Mouse (Mus musculus) hindbrain, postnatal 0 days (tissue): Measurements from ENCODE around the gene Fgf8. TPM values are rescaled to one million over a fixed set of nuclear protein-coding genes. Genes with fewer than 3 reads are reported as not detected.
A peak's percentile ranks its signal among the peaks of the same experiment; 100 is the strongest.

Experiments
- ATAC-seq: fragments of 200-750 bp; cut with Nextera tagmentation; 2 replicates; pipeline ENCODE4 v1.8.0; 2017; ENCODE audit warnings: mild to moderate bottlenecking, moderate TSS enrichment, moderate library complexity
- DNase-seq: peaks from one replicate; pipeline ENCODE4 v3.0.0-alpha.2; 2015; ENCODE audit warnings: low spot score
- H3K27ac ChIP-seq: fragments of 300-500 bp; sonication (generic); 2 replicates; pipeline ENCODE4 v1.5.1; 2014; ENCODE audit warnings: mild to moderate bottlenecking
- H3K27me3 ChIP-seq: fragments of 300-500 bp; sonication (generic); 2 replicates; pipeline ENCODE4 v1.6.1; 2014; ENCODE audit warnings: low read length, mixed read lengths; ENCODE audit not compliant: insufficient read depth
- H3K36me3 ChIP-seq: fragments of 300-500 bp; sonication (generic); 2 replicates; pipeline ENCODE4 v1.6.1; 2014; ENCODE audit warnings: low read length, mixed read lengths; ENCODE audit not compliant: insufficient read depth
- H3K4me1 ChIP-seq: fragments of 300-500 bp; sonication (generic); 2 replicates; pipeline ENCODE4 v1.6.1; 2014; ENCODE audit warnings: antibody characterized with exemption, low read length, mixed read lengths; ENCODE audit not compliant: insufficient read depth
- H3K4me2 ChIP-seq: fragments of 300-500 bp; sonication (generic); 2 replicates; pipeline ENCODE4 v1.6.1; 2014; ENCODE audit warnings: low read depth, mild to moderate bottlenecking, low read length, moderate library complexity, mixed read lengths
- H3K4me3 ChIP-seq: fragments of 300-500 bp; sonication (generic); 2 replicates; pipeline ENCODE4 v1.5.1; 2014; ENCODE audit warnings: low read length
- H3K9ac ChIP-seq: fragments of 300-500 bp; sonication (generic); replicated peaks from 2 replicates; pipeline ENCODE4 v1.6.1; 2014; ENCODE audit warnings: mild to moderate bottlenecking, low read length, moderate library complexity, mixed read lengths
- H3K9me3 ChIP-seq: fragments of 300-500 bp; sonication (generic); 2 replicates; pipeline ENCODE4 v1.6.1; 2016; ENCODE audit warnings: low read length, mixed read lengths
- CTCF ChIP-seq: IDR thresholded peaks from 2 replicates; pipeline ENCODE4 v1.5.1; 2016; ENCODE audit warnings: antibody characterized with exemption, control low read depth, low read depth
- WGBS: fragments of 180-500 bp; shearing (Covaris S2); extraction: QIAGEN DNeasy Blood & Tissue Kit; methylation state at CpG from one replicate; pipeline ENCODE4 v1.1.7; 2014; 5-methylcytosine and 5-hydroxymethylcytosine counted together
- polyA plus RNA-seq: library from polyadenylated mRNA; unstranded; fragments of >200 nt; fragmentation: Nextera tagmentation; extraction: Ambion mirVana; gene quantifications from 2 replicates; pipeline ENCODE4 v1.2.1, GENCODE M21; 2015
- total RNA-seq: library from RNA; depleted of rRNA; stranded (reverse); fragments of >200 nt; gene quantifications from 2 replicates; pipeline ENCODE4 v1.2.3, GENCODE M21; 2014; rRNA removed

Gene Fgf8
- total RNA-seq, result 1.8 and 2.6 TPM in 2 replicates
- 1.1 and 1.3 TPM in 2 replicates for polyA plus RNA-seq

DNA sequence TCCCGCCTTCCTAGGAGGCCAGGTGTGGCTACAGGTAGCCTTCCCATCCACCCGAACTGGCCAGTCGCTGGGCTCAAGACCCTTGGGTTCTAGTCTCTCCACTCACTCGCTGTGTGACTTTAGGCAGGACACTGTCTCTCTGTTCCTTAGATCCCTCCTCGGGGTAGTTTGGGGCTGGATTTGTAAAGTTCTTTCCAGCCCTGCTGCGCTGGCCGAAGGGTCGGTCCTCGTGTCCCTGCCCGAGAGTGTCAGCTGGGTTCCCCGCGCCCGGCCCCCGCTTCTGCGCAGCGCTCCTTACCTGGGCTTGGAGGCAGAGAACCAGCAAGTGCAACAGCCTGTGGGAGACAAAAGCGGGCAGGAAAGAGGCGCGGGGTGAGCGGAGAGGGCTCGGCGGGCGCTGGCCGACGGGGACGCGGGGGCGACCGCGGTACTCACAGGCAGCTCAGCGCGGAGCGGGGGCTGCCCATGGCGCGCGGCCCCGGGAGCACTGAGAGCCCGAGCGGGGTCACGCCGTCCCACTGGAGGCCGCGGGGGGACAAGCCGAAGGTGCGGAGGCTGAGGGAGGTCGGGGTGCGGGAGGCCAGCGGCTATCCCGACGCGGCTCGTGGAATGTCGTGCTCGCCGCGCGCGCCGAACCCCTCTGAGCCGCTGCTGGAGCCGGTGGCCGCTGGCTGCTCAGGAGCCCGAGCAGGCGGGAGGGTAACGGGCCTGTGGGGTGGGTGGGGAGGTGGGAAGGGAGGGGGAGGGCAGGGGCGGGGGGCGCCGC is at the start of gene Fgf8:
Gene Fgf8 (minus strand): TSS at position 698 of the 766 bp plus-strand sequence.
- TF ChIP-seq CTCF, result no peak
- no peaks in the 10 kb centered on the region for H3K9me3 ChIP-seq
- peak within 1 kb of the TSS; percentile 40 for H3K4me3 ChIP-seq
- ATAC-seq, result no peak
- DNase-seq, result no peak
- peak within 1 kb of the TSS; percentile 24; the same call in 1 of the 2 replicates for H3K9ac ChIP-seq
- H3K4me2 ChIP-seq, result peak within 1 kb of the TSS; percentile 71
- peaks cover 10% of the 10 kb centered on the region for H3K4me1 ChIP-seq
- H3K36me3 ChIP-seq, result no peaks in the 10 kb centered on the region
- no peak within 1 kb of the TSS for H3K27ac ChIP-seq
- peaks cover 66% of the 10 kb centered on the region for H3K27me3 ChIP-seq
- WGBS, result 1% methylated on average over 53 of the region's 68 CpGs

DNA sequence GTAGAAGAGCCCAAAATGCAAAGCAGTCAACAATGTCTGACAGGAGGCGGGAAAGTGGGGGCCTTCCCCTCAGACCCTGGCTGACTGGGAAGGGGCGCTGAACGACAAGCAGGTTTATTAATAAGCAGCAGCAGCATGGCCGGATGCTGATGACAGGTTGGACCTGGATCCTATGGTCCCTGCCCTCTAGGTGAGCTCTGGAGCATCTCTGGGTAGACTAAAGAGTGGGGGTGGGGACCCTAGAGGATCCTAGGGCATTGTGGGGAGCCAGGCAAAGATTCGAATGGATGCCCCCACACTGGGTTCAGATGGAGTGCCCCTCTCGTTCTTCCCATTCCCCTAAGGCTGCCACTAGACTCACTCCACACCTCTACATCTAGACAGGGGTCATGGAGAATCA is 49.7 kb upstream of the Fgf8 start:
- TF ChIP-seq CTCF, result no peak
- ATAC-seq, result no peak
- Histone ChIP-seq H3K4me3 (no peak overlapping the region), H3K27me3 (no peaks in the 10 kb centered on the region), H3K27ac (no peak overlapping the region), H3K4me1 (no peaks in the 10 kb centered on the region), H3K9me3 (no peaks in the 10 kb centered on the region), H3K36me3 (no peaks in the 10 kb centered on the region), H3K9ac (no peak overlapping the region), H3K4me2 (no peak overlapping the region)
- WGBS, result 89% methylated on average over 6 of the region's 6 CpGs
- DNase-seq, result no peak

DNA sequence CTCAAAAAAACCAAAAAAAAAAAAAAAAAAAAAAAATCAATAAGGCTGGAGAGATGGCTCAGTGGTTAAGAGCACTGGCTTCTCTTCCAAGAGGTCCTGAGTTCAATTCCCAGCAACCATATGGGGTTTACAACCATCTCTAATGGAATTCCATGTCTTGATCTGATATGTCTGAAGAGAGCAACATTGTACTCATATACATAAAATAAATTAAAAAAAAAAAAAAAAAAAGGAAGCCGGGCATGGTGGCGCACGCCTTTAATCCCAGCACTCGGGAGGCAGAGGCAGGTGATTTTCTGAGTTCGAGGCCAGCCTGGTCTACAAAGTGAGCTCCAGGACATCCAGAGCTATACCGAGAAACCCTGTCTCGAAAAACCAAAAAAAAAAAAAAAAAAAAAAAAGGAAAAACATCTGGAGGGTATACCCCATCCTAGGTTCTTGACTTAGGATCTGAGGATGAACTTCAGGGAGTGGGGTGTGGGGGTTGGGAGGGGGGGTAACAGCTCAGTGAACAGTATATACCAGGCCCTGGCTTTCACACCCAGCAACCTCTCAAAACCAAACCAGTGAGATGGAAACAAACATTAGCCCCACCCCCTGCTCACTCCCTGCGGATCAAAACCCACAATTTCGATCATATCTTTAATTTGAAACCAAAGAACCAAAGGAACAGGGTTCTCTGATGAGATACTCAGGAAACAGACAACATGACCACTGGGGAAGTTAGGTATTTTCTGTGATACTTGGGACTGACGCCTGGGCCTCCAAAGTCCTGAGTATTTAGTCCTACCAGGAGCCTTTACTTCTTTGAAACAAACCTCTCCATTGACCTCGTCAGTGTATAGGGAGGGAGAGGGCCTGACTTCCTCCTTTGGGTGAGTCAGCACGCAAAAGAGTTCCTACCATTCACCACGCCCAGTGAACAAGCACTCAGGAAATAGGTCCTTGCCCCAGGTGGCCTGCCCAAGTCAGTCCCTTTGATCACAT is 47.5 kb upstream of the Fgf8 start:
- Histone ChIP-seq H3K4me1 (no peaks in the 10 kb centered on the region), H3K4me2 (no peak overlapping the region), H3K27ac (no peak overlapping the region), H3K9ac (no peak overlapping the region), H3K27me3 (no peaks in the 10 kb centered on the region), H3K4me3 (no peak overlapping the region), H3K9me3 (no peaks in the 10 kb centered on the region), H3K36me3 (no peaks in the 10 kb centered on the region)
- 79% methylated on average over 13 of the region's 13 CpGs for WGBS
- ATAC-seq, result no peak
- no peak for DNase-seq
- no peak for TF ChIP-seq CTCF

DNA sequence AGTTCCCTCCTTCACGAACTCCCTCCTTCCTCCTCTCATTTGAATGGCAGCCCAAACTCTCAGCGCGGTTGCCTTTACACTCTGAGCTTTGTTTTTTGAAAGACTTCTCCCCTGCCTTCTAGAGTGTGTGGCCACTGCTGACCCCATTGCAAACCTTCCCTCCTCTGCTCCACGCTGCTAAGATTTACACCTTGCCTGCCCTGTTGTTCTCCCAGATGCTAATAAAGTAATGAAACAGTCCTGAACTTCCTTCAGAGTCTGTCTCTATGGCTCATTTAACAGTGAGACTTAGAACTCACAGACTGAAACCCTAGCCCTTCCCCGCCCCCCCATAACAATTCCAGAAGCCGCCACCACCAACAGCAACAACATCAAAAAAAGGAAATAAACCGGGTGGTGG is 46.6 kb upstream of the Fgf8 start:
- no peak for DNase-seq
- Histone ChIP-seq H3K27ac (no peak overlapping the region), H3K27me3 (no peaks in the 10 kb centered on the region), H3K4me3 (no peak overlapping the region), H3K36me3 (no peaks in the 10 kb centered on the region), H3K4me1 (no peaks in the 10 kb centered on the region), H3K9me3 (no peaks in the 10 kb centered on the region), H3K9ac (no peak overlapping the region), H3K4me2 (no peak overlapping the region)
- TF ChIP-seq CTCF, result no peak
- no peak for ATAC-seq
- 79% methylated on average over 7 of the region's 7 CpGs for WGBS

DNA sequence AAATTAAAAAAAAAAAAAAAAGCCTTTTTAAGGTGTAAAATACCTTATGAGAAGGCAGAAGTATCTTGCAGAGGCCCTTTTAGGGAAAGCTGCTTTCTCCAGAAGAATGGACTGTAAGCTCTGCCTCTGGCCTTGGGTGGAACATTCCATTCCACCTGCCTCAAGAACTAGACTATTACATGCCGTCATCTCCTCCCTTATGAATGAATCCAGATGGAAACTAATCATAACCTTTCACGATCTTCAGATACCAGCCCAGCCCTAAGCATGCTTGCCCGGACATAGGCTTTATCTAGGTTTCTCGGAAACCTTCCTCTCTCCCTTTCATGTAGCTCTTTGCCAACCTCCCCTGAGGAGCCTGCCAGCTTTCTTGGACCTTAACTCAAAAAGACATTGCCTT is 45.6 kb upstream of the Fgf8 start:
- Histone ChIP-seq H3K4me2 (no peak overlapping the region), H3K4me1 (0 out of 2 replicates have a peak, but pooled peaks cover 4% of the 10 kb centered on the region), H3K9me3 (no peaks in the 10 kb centered on the region), H3K27ac (no peak overlapping the region), H3K9ac (no peak overlapping the region), H3K4me3 (no peak overlapping the region), H3K36me3 (no peaks in the 10 kb centered on the region), H3K27me3 (no peaks in the 10 kb centered on the region)
- no peak for ATAC-seq
- no peak for DNase-seq
- TF ChIP-seq CTCF, result no peak
- WGBS, result 86% methylated on average over 4 of the region's 4 CpGs

DNA sequence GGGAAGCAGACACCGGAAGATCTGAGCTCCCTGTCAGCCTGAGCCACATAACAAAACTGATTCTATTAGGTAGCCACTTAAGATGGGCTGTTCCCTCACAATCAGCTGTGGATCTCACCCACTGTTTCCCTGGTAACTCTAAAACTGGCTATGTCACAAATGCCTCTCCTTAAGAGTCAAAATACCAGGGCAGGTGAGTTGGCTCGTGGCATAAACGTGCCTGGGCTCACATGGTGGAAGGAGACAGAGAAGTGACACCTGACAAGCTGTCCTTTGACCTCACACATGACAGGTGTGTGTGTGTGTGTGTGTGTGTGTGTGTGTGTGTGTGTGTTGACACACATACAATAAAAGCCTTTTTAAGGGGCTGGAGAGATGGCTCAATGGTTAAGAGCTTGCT is 44.7 kb upstream of the Fgf8 start:
- no peak for TF ChIP-seq CTCF
- Histone ChIP-seq H3K4me1 (0 out of 2 replicates have a peak, but pooled peaks cover 4% of the 10 kb centered on the region), H3K9me3 (no peaks in the 10 kb centered on the region), H3K4me3 (no peak overlapping the region), H3K27ac (no peak overlapping the region), H3K36me3 (no peaks in the 10 kb centered on the region), H3K27me3 (no peaks in the 10 kb centered on the region), H3K4me2 (no peak overlapping the region), H3K9ac (no peak overlapping the region)
- DNase-seq, result no peak
- WGBS, result 78% methylated on average over 3 of the region's 3 CpGs
- no peak for ATAC-seq
